Mouse (Mus musculus) spleen, embryonic (tissue): ENCODE results near the gene Fndc1.

ENCODE experiments used
- CTCF ChIA-PET: fragments of 350-600 bp; sonication (Branson Sonifier 250); formaldehyde crosslinking; loops from one replicate; lab custom pipeline; 2022; lab: Charles Lee

The Fndc1 gene

GRCm38 (mm10) chr17:7821553-7822186 lies 5.4 kb downstream of the Fndc1 start:
- CTCF ChIA-PET: no interaction called here

- CTCF ChIA-PET: no interaction called here
These were observed 6.9 kb downstream of the Fndc1 start for GRCm38 (mm10) chr17:7820176-7820575.

- CTCF ChIA-PET: no interaction called here
These were observed 10.5 kb downstream of the Fndc1 start for GRCm38 (mm10) chr17:7816602-7817001.

- CTCF ChIA-PET: no interaction called here
These were observed 12.7 kb downstream of the Fndc1 start for GRCm38 (mm10) chr17:7814433-7814832.

- CTCF ChIA-PET: interaction anchor here (0.6 kb wide), 1 partner anchor 663 kb away, joined by 3 read pairs; no protein-coding TSS in a partner anchor
These were observed 19.1 kb downstream of the Fndc1 start for GRCm38 (mm10) chr17:7808043-7808442.

GRCm38 (mm10) chr17:7805105-7805504 lies 22.0 kb downstream of the Fndc1 start:
- CTCF ChIA-PET: no interaction called here

- CTCF ChIA-PET: no interaction called here
These were observed 24.6 kb downstream of the Fndc1 start for GRCm38 (mm10) chr17:7802483-7802882.

GRCm38 (mm10) chr17:7799894-7800293 lies 27.2 kb downstream of the Fndc1 start:
- CTCF ChIA-PET: no interaction called here

- CTCF ChIA-PET: no interaction called here
These were observed 31.5 kb downstream of the Fndc1 start for GRCm38 (mm10) chr17:7795584-7795983.

GRCm38 (mm10) chr17:7795168-7795567 lies 31.9 kb downstream of the Fndc1 start:
- CTCF ChIA-PET: no interaction called here

- CTCF ChIA-PET: no interaction called here
These were observed 33.0 kb downstream of the Fndc1 start for GRCm38 (mm10) chr17:7794093-7794492.

GRCm38 (mm10) chr17:7790512-7790911 lies 36.6 kb downstream of the Fndc1 start:
- CTCF ChIA-PET: no interaction called here

GRCm38 (mm10) chr17:7774101-7774500 lies 53.0 kb downstream of the Fndc1 start:
- CTCF ChIA-PET: no interaction called here

GRCm38 (mm10) chr17:7759786-7760185 lies 67.3 kb downstream of the Fndc1 start:
- CTCF ChIA-PET: no interaction called here

GRCm38 (mm10) chr17:7755001-7755400 lies 72.1 kb downstream of the Fndc1 start:
- CTCF ChIA-PET: no interaction called here

GRCm38 (mm10) chr17:7753383-7753782 lies 73.7 kb downstream of the Fndc1 start:
- CTCF ChIA-PET: no interaction called here

GRCm38 (mm10) chr17:7749051-7749815 lies 77.9 kb downstream of the Fndc1 start:
- CTCF ChIA-PET: no interaction called here

GRCm38 (mm10) chr17:7746841-7747240 lies 80.3 kb downstream of the Fndc1 start:
- CTCF ChIA-PET: no interaction called here

GRCm38 (mm10) chr17:7744976-7745375 lies 82.1 kb downstream of the Fndc1 start:
- CTCF ChIA-PET: no interaction called here

GRCm38 (mm10) chr17:7740988-7741387 lies 86.1 kb downstream of the Fndc1 start:
- CTCF ChIA-PET: no interaction called here

GRCm38 (mm10) chr17:7722991-7723390 lies 104.1 kb downstream of the Fndc1 start:
- CTCF ChIA-PET: no interaction called here

GRCm38 (mm10) chr17:7718886-7719285 lies 108.2 kb downstream of the Fndc1 start:
- CTCF ChIA-PET: no interaction called here

GRCm38 (mm10) chr17:7717945-7718344 lies 109.2 kb downstream of the Fndc1 start:
- CTCF ChIA-PET: no interaction called here
